Mouse (Mus musculus): ENCODE data around the gene Ufc1. TPM values are rescaled to one million over a fixed set of nuclear protein-coding genes. Genes with fewer than 3 reads are reported as not detected.

The Ufc1 gene
- polyA plus RNA-seq, 1 experiment from 2014 or later, result 136 TPM

- Histone ChIP-seq H3K4me1 (replicated peaks; ENCODE audit: insufficient read depth, low read length) (peaks cover 11% of the 10 kb centered on the region; the same call in 1 of the 2 replicates), H3K4me2 (ENCODE audit: low read length) (no peak overlapping the region), H3K4me3 (replicated peaks; ENCODE audit: low read depth, low read length) (no peak overlapping the region), H3K36me3 (ENCODE audit: insufficient read depth, low read length) (peaks cover 7% of the 10 kb centered on the region; the same call in 1 of the 2 replicates), H3K27me3 (ENCODE audit: insufficient read depth, low read length) (no peaks in the 10 kb centered on the region), H3K9me3 (replicated peaks; ENCODE audit: low read length) (no peaks in the 10 kb centered on the region), H3K9ac (ENCODE audit: low read depth, low read length) (no peak overlapping the region), H3K27ac (no peak overlapping the region)
- TF ChIP-seq CTCF (IDR thresholded peaks at IDR 0.05; ENCODE audit: low read depth), result no peak
- DNase-seq (ENCODE audit: low spot score), result no peak
- WGBS, result 93% methylated on average over 18 of the region's 18 CpGs
- no peak for ATAC-seq (replicated peaks; ENCODE audit: low FRiP score, low read depth)
Measured at GRCm38 (mm10) chr1:171283188-171284160, 11.3 kb downstream of the Ufc1 start.

- no peaks in the 10 kb centered on the region for H3K27me3 ChIP-seq (ENCODE audit: insufficient read depth, low read length)
- H3K4me1 ChIP-seq (replicated peaks; ENCODE audit: insufficient read depth, low read length), result peaks cover 11% of the 10 kb centered on the region; the same call in 1 of the 2 replicates
- H3K9ac ChIP-seq (ENCODE audit: low read depth, low read length), result no peak overlapping the region; the same call in 1 of the 2 replicates
- no peak overlapping the region for H3K4me3 ChIP-seq (replicated peaks; ENCODE audit: low read depth, low read length)
- DNase-seq (ENCODE audit: low spot score) (no peak), ATAC-seq (replicated peaks; ENCODE audit: low FRiP score, low read depth) (no peak)
- peaks cover 16% of the 10 kb centered on the region; the same call in 1 of the 2 replicates for H3K36me3 ChIP-seq (ENCODE audit: insufficient read depth, low read length)
- TF ChIP-seq CTCF (IDR thresholded peaks at IDR 0.05; ENCODE audit: low read depth), result no peak
- WGBS, result 81% methylated on average over 18 of the region's 18 CpGs
- no peak overlapping the region for H3K27ac ChIP-seq
- peak overlapping the region; percentile 65; the same call in 1 of the 2 replicates for H3K4me2 ChIP-seq (ENCODE audit: low read length)
- no peaks in the 10 kb centered on the region for H3K9me3 ChIP-seq (replicated peaks; ENCODE audit: low read length)
Measured at GRCm38 (mm10) chr1:171282086-171282805, 12.6 kb downstream of the Ufc1 start.

GRCm38 (mm10) chr1:171281528-171281923 lies 13.3 kb downstream of the Ufc1 start:
- peak overlapping the region; percentile 68 for H3K9ac ChIP-seq (ENCODE audit: low read depth, low read length)
- H3K4me1 ChIP-seq (replicated peaks; ENCODE audit: insufficient read depth, low read length), result peaks cover 7% of the 10 kb centered on the region; the same call in 1 of the 2 replicates
- peak; percentile 90 for DNase-seq (ENCODE audit: low spot score)
- H3K27ac ChIP-seq, result peak overlapping the region; percentile 93
- no peaks in the 10 kb centered on the region for H3K9me3 ChIP-seq (replicated peaks; ENCODE audit: low read length)
- no peaks in the 10 kb centered on the region for H3K27me3 ChIP-seq (ENCODE audit: insufficient read depth, low read length)
- peak overlapping the region; percentile 55 for H3K4me3 ChIP-seq (replicated peaks; ENCODE audit: low read depth, low read length)
- under 1% methylated on average over 10 of the region's 10 CpGs for whole genome bisulfite sequencing
- peak; percentile 79 for TF ChIP-seq CTCF (IDR thresholded peaks at IDR 0.05; ENCODE audit: low read depth)
- peak overlapping the region; percentile 65 for H3K4me2 ChIP-seq (ENCODE audit: low read length)
- ATAC-seq (replicated peaks; ENCODE audit: low FRiP score, low read depth), result peak; percentile 51
- peaks cover 24% of the 10 kb centered on the region; the same call in 1 of the 2 replicates for H3K36me3 ChIP-seq (ENCODE audit: insufficient read depth, low read length)

GRCm38 (mm10) chr1:171280916-171281527 lies 13.8 kb downstream of the Ufc1 start, which contains the start of gene Ppox:
Ppox (minus strand) TSS chr1:171281186.
- Histone ChIP-seq H3K4me1 (replicated peaks; ENCODE audit: insufficient read depth, low read length) (peaks cover 6% of the 10 kb centered on the region; the same call in 1 of the 2 replicates), H3K36me3 (ENCODE audit: insufficient read depth, low read length) (peaks cover 29% of the 10 kb centered on the region), H3K4me2 (ENCODE audit: low read length) (peak within 1 kb of the TSS; percentile 74), H3K9me3 (replicated peaks; ENCODE audit: low read length) (no peaks in the 10 kb centered on the region), H3K9ac (ENCODE audit: low read depth, low read length) (peak within 1 kb of the TSS; percentile 68), H3K27ac (peak within 1 kb of the TSS; percentile 93), H3K27me3 (ENCODE audit: insufficient read depth, low read length) (no peaks in the 10 kb centered on the region), H3K4me3 (replicated peaks; ENCODE audit: low read depth, low read length) (peak within 1 kb of the TSS; percentile 55)
- DNase-seq (ENCODE audit: low spot score) (peak; percentile 99), ATAC-seq (replicated peaks; ENCODE audit: low FRiP score, low read depth) (peak; percentile 98)
- no peak for TF ChIP-seq CTCF (IDR thresholded peaks at IDR 0.05; ENCODE audit: low read depth)
- under 1% methylated on average over 26 of the region's 26 CpGs for WGBS

- H3K27ac ChIP-seq, result peak overlapping the region; percentile 50
- H3K36me3 ChIP-seq (ENCODE audit: insufficient read depth, low read length), result peaks cover 34% of the 10 kb centered on the region
Measured at GRCm38 (mm10) chr1:171280250-171280915, 14.4 kb downstream of the Ufc1 start.

More at GRCm38 (mm10) chr1:171280250-171280915, 14.4 kb downstream of the Ufc1 start:
- Histone ChIP-seq H3K9ac (ENCODE audit: low read depth, low read length) (peak overlapping the region; percentile 67), H3K4me2 (ENCODE audit: low read length) (peak overlapping the region; percentile 74), H3K4me3 (replicated peaks; ENCODE audit: low read depth, low read length) (peak overlapping the region; percentile 55), H3K27me3 (ENCODE audit: insufficient read depth, low read length) (no peaks in the 10 kb centered on the region), H3K9me3 (replicated peaks; ENCODE audit: low read length) (no peaks in the 10 kb centered on the region), H3K4me1 (replicated peaks; ENCODE audit: insufficient read depth, low read length) (peaks cover 6% of the 10 kb centered on the region; the same call in 1 of the 2 replicates)
- no peak for DNase-seq (ENCODE audit: low spot score)
- no peak for TF ChIP-seq CTCF (IDR thresholded peaks at IDR 0.05; ENCODE audit: low read depth)
- ATAC-seq (replicated peaks; ENCODE audit: low FRiP score, low read depth), result peak; percentile 8
- under 1% methylated on average over 25 of the region's 25 CpGs for WGBS

Measured in kidney, postnatal 0 days (tissue).